Mouse (Mus musculus): Measurements from ENCODE around the gene Cyb5r4. TPM values are rescaled to one million over a fixed set of nuclear protein-coding genes. Genes with fewer than 3 reads are reported as not detected.
"Not testable (repeated sequence)": the region's sequence is repeated elsewhere in the genome, so short reads cannot be mapped to it uniquely, and the experiment has no call there.

Gene Cyb5r4
- total RNA-seq (2021): 10 to 100 TPM; 27.2 to 29.3 TPM

DNA sequence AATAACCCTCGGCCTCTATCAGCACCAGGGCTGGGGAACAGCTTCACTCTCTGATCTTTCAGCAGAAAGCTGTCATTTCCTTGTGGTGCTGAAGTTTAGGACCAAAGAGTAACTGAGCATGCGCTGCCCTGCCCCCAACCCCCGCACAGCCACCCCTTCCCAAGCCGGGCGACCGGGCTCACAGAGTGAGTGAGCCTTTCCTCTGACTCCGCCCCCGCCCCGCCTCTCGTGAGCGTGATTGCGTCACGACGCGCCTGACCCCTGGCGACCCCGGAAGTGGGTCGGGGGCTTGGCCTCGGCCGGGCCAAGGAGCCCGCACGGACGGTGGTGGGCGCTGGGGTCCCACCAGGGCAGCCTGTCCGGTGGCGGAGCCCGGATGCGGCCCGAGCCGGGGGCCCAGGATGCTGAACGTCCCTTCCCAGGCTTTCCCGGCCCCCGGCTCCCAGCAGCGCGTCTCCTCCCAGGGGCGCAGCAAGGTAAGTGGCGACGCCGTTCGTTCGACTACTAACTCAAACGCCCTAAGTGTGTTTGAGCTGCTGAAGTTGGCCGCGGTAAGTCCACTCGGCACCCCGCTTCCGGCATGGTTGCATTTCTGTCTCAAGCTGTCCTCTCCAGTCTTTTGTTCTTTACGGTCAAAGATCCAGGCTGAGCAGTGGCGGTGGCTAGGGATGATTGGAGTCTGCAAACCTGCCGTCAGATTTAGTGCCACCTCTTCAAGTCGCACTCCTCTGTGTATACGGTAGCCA lies at the start of gene Cyb5r4:
Gene Cyb5r4, plus strand, starts transcription at position 237 of the 746 bp plus-strand sequence.
- DNase-seq: peak; percentile 96 to 97
- intact Hi-C loops (cut with DNase I): no loop called here

DNA sequence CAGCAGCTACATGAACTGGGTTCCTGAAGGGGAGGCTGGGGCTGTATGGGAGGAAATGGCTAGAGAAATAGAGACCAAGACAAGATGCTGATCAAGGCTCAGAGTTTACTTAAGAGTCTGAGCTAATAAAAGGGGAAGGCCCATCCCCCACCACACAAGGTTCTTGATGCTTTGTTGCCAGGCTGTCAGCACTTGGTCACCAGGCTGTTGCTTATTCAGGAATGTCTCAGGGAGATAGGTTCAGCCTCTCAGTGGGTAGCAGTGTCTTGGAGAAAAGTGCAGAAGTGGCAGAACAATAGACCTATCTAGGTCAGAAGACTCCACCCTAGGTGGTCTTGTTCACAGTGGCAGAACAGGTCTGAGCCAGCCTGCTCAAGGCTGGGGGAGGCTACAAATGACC lies 49.3 kb upstream of the Cyb5r4 start:
- intact Hi-C loops (cut with DNase I); DNase-seq: not testable (repeated sequence)

DNA sequence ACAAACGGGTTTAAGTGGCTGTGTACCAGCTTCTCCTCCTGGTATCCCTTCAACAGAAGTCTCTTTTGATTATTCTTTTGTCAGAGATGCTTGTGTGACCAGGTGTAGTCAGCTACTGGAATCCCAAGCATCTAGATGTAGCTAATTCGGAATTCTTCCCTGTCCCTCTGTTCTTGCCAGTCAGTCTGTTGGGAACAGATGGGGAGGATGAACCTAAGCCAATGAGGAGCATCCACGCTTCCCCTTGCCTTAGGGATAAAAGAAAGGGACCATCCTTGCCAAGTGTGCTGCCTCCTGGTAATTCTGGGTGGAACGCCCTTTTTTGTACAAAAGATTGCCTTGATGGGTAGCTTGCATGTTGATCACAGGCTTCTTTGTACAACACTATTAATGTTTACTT lies 48.3 kb upstream of the Cyb5r4 start:
- no peak for DNase-seq
- intact Hi-C loops (cut with DNase I): no loop called here

DNA sequence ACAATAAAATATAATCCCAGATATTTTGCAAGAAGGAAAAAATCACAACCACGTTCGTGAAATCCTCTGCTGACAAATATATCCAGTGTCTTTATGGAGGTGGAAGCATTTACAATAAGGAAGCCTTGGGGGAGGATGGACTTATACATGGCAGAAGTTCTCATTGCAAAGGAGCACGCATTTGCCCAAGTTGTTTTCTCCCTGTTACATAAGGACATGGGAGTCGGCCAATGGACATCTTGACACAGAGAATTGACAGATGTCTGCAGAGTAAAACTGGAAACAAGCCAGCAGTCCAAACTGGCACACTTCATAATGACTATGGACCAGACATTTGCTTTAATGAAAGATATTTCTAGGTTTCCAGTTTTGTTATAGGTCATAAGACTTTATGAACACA lies 44.9 kb upstream of the Cyb5r4 start:
- intact Hi-C loops (cut with DNase I): no loop called here
- peak; percentile 9 to 11 for DNase-seq

DNA sequence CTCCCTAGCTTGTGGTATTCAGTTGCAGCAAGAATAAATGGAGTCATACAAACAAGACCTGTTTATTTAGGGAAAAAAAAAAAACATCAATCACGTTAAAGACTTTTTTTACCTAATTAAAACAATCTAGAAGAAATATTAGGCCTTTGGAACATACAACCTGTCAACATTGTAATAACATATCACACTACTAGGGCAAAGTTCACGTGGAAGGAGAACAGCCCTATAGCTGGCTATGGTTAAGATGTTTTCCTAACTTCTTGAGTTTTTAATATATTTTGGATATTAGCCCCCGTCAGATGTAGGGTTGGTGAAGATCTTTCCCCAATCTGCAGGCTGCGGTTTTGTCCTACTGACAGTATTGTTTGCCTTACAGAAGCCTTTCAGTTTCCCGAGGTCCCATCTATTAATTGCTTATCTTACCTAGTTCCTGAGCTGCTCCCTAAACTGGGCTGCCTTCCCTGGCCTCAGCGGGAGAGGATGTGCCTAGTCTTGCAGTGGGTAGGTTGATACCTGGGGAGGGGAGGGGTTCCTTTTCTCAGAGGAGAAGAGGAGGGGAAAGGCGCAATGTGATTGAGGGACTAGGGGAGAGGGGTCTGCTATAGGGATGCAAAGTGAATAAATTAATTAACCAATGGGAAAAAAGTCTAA lies 43.4 kb upstream of the Cyb5r4 start:
- intact Hi-C loops (cut with DNase I): no loop called here
- no peak for DNase-seq

DNA sequence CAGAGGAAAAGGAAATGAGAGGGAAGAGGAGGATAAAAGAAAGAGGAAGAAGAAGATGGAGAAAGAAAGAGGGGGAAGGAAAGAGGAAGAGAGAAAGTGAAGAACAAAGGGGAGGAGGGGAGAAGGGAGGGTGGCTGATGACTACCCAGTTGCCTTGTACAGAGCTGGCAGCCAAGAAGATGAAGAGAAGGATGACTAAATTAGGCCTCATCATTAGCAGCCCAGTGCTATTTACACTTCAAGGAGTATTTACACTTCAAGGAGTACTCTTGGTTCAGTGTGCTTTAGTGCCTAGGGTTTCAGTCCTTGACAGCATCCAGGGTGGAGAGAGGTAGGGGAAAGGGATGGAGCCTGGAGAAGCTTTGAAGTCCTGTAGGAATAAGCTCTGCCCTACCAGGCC lies 41.8 kb upstream of the Cyb5r4 start:
- intact Hi-C loops (cut with DNase I): no loop called here
- DNase-seq: no peak

DNA sequence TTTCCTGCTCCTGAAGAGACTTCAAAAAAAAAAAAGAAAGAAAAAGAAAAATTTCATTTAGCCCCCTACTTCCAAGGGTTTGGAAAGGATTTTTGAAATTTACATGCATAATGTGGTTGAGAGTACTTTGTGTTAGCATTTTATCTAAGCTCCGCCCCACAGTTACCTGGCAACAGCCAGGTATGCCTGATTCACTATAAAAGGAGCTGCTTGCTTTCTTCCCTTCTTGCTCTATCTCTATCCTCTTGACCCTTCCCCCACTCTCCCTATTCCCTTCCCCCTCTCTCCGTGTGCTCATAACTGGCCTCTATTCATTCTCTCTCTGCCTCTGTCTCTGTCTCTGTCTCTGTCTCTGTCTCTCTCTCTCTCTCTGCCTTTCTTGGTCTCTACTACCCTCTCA lies 40.9 kb upstream of the Cyb5r4 start:
- DNase-seq: no peak
- intact Hi-C loops (cut with DNase I): no loop called here

DNA sequence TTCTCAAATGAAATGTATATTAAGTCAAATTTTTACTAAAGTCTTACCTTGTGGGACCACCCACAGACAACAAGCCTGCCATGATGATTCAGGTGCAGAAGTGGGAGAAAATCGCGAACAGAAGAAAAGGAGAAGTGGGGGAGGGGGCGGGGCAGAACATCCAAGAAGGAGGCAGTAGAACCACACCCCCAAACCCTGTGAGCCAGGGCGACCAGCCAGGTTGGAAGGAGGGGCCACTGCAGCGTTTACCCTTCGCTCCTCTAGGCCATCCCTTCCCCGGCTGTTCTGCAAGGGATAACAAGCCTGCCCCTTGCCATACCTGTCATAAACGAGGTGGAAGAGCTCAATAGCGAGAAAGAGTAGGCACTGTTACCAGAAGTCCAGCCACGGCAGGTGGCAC lies 40.3 kb upstream of the Cyb5r4 start:
- intact Hi-C loops (cut with DNase I): no loop called here

DNA sequence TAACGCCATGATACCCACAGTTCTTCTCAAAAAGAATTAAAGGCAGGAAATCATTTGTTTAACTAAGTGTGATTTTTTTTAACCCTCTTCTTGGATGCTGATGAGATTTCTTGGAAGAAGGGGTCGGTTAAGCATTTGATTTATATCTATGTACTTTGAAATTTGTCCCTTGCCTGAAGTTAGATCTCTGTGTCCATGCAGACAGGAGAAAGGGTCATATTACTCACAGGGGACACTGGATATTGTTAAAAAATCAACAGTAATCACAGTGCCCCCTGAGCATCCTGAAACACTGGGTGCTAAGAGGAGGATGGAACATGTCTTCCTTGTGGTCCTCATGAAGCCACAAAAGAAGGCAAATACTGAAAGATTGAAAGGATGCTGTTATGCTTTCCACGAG lies 37.2 kb upstream of the Cyb5r4 start:
- intact Hi-C loops (cut with DNase I): no loop called here
- no peak for DNase-seq

More for the DNA sequence above, 40.3 kb upstream of the Cyb5r4 start:
- DNase-seq: no peak

DNA sequence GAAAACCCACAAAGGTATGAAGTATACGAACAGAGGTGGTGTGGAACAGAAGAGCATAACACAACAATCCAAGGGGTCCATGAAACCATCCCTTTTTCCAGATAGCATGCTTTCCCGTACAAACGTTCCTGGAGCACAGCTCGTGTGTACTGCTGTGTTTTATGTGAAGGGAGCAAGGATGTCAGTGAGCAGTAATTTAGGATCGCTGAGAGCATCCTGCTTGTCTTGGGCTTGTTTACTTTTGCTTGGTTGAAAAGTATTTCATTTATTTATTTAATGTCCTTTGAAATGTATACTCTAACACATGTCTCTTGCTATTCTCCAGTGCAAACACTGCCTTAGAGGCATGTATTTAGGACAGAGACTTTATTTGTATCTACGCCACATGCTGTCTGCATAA lies 36.7 kb upstream of the Cyb5r4 start:
- intact Hi-C loops (cut with DNase I): no loop called here
- DNase-seq: no peak

DNA sequence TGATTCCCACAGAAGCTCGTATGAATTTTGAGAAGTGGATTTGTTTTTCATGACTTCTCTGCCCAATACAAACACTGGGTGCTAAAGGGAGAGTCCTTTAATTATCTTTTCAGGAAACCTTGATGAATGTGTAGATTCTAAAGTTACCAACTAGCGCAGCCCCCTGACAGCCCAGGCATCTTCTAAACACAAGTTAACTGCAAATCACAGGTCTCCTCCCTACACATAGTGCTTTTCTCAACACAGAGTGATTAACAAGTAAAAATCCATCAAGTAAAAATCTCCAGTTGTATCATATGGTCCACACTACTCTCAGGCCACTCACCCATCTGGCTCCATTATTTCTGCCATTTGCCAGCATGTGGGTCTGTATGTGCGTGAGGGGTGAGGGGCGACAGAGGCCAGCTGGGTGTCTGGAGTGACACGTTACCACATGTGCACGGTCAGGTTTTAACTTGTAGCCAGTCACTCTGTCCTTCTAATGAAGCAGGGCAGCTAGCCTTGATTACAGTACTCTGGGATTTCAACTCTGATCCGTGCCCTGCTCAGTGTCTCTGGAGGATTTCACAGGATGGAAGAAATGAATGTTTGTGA lies 35.0 kb upstream of the Cyb5r4 start:
- DNase-seq: no peak
- intact Hi-C loops (cut with DNase I): no loop called here

DNA sequence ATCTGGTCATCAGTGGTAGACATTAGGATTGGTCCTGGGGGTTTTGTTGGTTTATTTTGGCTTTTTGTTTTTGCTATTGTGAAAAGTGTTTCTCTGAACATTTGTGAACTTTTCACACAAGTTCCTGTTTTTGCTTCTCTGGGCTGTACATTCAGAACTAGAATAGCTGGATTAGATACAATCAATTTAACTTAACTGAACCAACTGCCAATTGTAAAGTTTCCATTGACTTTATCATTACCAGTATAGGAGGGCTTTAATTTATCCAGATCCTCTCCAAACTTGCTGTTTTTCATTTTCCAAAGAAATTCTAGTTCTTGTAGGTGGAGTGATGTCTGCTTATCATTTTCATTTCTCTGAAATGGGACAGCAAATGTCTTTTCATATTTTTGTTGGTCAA lies 32.0 kb upstream of the Cyb5r4 start:
- no peak for DNase-seq
- intact Hi-C loops (cut with DNase I): no loop called here

DNA sequence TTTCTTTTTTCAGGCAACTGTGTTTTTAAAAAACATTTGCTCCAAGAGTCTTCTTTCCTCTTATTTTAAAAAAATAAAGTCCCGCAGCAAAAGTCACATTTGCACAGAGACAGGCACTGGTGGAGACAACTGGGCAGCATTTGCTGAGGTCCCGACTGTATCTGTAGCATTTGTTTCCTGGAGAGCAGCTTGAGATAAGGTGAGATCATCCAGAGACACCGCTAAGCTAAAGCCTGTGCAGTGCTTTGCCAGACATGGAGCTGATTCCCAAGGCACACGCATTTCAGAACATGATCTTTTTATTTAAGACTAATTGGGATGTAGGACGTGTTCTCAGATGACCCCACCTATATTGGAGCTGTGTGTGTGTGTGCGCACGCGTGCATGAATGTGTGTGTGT lies 30.1 kb upstream of the Cyb5r4 start:
- intact Hi-C loops (cut with DNase I): no loop called here
- no peak for DNase-seq

DNA sequence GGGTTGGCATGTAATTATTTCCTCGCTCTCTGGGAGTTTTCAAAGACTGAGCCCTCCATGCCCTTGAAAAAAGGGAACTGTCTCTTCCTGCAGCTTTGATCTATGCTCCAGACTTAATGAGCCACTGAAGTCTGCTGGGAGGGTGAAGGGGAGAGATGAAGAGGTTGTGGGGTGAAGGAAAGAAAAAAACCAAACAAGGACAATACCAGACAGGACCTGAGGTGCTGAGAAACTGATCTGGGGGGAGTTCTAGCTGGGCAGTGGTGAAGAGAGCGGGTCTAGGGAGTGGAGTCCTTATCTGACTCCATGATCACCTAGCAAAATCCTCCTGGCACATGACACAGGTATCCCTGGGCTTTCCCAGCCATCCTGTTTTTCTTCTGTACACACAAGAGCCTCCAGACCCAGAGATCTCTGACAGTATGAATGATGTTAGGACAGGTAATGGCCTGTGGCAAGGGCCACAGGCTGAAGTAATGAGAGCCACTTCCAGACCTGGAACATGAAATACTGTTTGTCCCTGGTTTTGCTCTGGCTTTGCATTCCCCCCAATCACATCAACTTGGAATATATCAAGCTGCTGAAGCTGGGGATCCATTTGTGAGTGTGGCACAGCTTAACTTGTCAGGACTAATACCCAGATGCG lies 24.6 kb upstream of the Cyb5r4 start:
- DNase-seq: no peak
- intact Hi-C loops (cut with DNase I): no loop called here

DNA sequence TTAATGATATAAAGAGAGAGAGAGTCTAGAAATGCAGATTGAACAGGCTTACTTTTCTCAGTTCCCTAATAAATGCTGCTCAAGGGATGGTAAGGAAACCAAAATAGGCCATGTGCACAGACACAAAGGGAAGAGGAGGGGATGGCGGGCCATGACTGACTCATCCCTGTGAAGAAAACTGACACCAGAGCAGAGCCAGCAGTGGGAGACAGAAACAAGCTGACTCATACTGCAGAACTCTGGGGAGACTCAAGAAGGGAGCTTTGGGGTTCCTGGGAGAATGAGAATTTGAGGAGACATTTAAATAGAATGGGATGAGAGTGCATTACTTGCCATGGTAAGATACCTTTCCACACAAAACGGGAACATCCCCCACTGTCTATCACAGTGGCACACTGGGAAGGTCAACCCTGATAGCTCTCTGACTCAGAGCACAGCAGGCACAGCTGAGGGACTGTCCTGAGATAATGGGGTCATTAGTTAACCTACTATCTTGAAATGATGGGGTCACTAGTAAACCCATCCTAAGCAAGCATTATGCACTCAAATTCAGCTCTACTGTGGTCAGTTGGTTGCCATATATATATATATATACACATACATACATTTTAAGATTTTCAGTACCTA lies 21.7 kb upstream of the Cyb5r4 start:
- intact Hi-C loops (cut with DNase I): no loop called here
- DNase-seq: no peak

DNA sequence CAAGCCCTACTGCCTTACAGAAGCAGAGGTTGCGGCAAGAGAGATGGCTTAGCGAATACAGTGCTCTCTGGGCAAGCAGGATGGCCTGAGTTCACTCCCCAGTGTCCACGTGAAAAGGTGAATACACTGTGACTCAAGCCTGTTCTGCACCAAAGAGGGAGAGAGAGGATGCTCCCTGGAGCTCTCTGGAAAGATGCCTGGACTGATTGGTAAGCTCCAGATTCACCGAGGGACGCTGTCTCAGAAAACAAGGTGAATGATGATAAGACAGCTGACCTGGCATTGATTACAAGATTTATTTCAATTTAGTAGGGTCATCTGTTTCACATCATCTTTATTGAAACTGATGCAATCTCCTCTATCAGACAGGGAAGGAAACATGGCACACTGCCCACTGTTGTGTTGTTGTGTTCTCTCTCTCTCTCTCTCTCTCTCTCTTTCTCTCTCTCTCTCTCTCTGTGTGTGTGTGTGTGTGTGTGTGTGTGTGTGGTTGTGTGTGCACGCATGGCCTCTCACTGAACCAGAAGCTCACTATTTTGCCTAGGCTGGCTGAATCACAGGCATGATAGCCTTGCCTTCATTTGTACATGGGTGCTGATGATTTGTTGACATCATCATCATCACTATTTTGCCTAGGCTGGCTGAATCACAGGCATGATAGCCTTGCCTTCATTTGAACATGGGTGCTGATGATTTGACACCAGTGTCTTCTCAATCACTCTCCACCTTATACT lies 16.9 kb upstream of the Cyb5r4 start:
- intact Hi-C loops (cut with DNase I): no loop called here
- no peak for DNase-seq

DNA sequence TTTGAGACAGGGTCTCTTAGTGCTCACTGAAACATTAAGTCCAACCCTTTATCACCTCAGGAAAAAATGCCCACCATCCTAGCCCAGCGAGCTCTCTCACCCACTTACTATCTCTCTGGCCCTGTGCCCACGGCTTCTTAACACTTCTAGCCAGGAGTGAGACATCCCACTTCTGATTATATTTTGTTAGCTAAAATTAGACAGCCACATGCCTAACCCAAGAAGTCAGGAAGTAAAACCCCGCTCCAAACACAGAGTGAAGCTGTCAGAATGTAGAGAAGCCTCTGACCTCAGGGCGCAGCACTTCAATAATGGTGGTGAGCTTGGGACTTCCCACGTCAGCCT lies 16.4 kb upstream of the Cyb5r4 start:
- DNase-seq: peak; percentile 43 to 61
- intact Hi-C loops (cut with DNase I): no loop called here

DNA sequence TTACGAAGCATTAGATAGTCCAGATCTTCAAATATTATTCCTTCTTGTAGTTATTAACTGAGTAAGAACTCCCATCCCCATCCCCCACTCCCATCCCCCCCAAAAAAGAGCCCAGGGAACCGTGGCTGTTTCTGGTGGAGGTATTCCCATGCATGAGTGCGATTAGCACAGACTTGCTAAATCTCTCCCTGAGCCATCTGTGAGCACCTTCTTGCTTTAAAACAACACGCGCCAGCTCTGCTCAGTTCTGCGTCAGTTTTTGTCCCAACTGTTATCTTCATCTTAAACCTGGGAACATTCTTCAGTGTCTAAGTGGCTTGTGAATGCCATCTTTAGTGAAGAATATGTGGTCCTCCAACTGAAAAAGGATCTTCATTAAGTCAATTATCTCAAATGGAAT lies 13.3 kb upstream of the Cyb5r4 start:
- intact Hi-C loops (cut with DNase I): no loop called here

DNA sequence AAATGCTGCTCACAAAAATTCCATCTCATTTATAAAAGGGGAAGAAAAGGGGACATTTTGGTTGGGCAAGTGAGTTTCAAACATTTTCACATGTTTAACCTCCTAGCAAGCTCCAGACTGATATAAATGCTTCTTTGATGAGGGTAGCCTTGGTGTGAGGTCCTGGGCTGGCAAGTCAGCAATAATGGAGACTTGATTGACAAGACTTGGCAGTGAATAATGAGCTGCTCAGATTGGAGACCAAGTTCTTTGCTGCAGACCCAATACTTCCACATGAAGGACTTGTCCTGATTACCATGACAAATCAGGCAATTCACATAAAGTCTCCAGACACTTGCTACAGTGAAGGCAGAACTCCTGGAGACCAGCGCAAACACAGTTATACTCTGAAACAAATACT lies 12.9 kb upstream of the Cyb5r4 start:
- intact Hi-C loops (cut with DNase I): no loop called here
- DNase-seq: no peak

More for the DNA sequence above, 13.3 kb upstream of the Cyb5r4 start:
- DNase-seq: no peak

DNA sequence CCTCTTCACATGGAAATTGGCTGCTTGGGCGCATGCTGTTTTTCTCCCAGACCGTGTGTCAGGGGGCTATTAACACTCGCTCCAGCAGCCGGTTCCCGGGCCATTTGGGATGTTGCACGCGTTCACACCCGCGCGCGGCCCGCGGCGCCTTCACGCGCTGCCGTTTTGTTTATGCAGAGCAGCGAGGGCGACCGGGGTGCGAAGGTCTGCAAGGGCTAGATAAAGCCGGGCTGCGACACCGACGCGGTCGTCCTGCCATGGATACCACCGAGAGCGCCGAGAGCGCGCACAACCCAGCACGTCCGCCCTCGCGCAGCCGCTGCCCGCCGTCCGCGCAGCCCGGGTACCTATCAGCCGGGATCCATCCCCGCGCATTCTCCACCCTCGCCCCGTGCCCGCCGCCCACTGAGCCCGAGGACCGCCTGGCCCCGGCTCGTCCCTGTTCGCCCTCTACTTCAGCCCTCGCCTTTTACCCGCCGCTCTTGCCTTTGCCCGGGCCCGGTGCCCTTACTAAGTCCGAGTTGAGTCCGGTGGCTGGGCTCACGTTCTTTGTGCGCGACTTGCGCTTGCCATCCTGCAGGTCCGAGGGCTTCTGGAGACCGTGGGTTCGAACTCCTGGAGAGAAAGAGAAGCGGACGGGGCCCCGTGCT lies 6.4 kb upstream of the Cyb5r4 start, which contains the start of gene Ripply2:
Gene Ripply2, plus strand, starts transcription at position 250 of the 650 bp plus-strand sequence.
- intact Hi-C loops (cut with DNase I): no loop called here
- DNase-seq: peak in 1 of 2 experiments; percentile 11
